Mouse (Mus musculus) Muller cell, postnatal 12 days (primary cell): Measurements from ENCODE around the gene Fam107a.

Experiments used
- DNase-seq: peaks from one replicate; pipeline ENCODE4 v3.0.0-alpha.2; 2015; ENCODE audit errors: inconsistent ontology term

The Fam107a gene

GRCm38 (mm10) chr14:8317194-8318097 is at the start of gene Fam107a:
Fam107a (minus strand) TSS chr14:8318023.
- DNase-seq, result no peak

DNA sequence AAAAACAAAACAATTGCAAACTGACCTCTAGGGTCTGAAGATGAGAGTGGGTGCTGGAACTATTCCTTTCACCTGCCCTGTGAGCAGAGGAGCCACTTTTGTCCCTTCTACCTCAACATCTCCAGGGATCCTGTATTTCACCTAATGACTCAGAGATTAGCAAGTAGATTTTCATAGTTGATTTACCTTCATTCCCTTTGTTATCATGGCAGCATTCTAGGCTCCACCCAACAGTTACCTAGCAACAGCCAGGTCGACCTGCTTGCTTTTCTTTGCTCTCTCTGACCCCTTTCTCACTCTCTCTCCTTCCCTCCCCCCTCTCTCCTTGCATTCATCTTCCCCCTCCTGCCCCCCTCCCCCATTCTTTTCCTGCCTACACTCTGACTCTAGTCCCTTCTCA is 49.3 kb upstream of the Fam107a start:
- no peak for DNase-seq

- no peak for DNase-seq
Observed at GRCm38 (mm10) chr14:8365833-8366232, 48.0 kb upstream of the Fam107a start.

DNA sequence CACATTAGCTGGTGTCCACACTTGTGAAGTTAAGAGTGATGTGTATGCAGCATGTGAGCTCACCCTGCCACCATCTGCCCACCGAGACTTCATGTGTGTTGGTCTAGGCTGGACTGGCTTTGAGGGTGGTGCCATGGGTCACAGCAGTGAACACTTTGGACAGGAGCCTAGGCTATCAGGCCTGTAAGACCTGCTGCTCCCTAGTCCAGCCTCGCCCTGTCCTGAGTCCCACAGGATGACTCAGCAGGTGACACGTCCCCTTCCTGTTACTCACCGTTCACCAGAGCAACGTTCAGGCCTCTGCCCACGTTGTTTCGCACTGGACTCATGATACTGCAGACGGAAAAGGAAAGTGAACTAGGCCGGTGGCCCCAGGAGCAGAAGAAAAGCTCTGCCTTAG is 39.0 kb upstream of the Fam107a start:
- peak; percentile 33 for DNase-seq

- peak; percentile 64 for DNase-seq
Observed at GRCm38 (mm10) chr14:8355999-8356501, 38.2 kb upstream of the Fam107a start.

GRCm38 (mm10) chr14:8348927-8349326 is 31.1 kb upstream of the Fam107a start:
- no peak for DNase-seq

DNA sequence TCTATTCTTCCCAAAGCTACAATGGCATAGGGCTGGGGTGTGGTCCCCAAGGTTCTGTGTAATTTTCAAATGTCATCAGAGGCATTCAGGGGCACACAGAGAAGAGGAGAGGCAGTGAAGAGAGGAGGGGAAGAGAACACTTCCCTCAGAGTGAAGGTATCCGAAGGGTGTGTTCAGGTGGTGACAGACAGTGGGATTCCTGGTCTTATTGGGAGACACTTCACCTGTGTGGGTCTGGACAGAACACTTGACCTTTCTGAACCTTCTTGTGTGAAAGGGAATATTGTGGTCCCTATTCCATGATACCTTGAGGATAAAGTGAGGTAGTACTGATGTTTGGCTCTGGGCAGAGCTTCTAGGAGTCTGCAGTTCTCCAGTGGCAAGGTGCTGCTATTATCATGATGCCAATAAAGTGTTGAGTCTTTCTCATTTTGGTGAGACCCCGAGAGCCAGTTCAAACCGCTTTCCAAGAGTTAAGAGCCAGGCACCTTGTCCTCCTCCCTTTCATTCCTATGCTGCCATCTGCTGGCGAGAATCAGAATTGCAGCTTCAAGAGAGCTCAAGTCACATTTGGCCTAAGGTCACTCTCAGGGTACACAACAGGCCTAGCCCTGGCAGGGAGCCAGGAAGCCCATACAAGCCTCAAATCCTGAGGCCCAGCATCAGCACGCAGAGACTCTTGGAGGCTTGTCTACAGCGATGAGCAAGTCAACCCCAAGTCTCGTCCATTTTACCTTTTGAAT is 28.6 kb upstream of the Fam107a start:
- DNase-seq, result peak; percentile 47

DNA sequence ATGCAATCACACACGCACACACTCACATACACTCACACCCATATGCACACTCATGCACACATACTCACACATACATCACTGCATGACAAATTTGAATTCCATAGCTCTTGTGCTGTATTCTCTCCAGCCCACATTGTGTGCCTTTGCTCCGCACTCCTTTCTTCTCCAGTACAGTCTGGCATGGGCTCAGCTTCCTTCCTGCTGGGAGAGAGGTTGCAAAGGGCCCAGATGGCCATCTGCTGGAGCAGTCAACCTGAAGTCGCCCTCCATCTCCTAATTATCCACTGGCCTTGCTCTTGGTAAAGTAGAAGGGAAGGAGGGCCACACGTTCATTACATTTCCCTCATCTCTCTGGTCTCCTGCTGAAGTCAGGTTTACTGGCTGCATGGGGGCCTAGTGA is 27.7 kb upstream of the Fam107a start:
- peak; percentile 30 for DNase-seq

- DNase-seq, result peak; percentile 71
Observed at GRCm38 (mm10) chr14:8342509-8343106, 24.8 kb upstream of the Fam107a start.

DNA sequence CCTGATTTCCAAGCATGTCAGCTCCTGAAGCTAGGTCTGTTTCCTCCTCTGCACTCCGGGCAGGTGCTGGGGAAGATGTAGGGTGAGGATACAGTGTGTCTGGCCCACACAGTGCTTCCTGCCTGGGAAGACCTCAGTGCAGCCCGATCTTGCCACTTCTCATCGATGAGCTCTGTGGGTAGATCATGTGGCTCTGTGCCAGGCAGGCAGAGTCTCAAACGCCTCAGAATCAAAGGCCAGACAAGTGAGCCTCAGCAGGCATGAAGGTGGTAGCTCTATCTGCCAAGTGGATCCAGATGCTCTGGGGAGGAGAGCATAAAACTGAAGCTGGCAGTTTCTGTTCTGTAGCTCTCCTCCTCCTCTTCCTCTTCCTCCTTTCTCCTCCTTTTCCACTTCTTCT is 22.4 kb upstream of the Fam107a start:
- DNase-seq, result no peak

DNA sequence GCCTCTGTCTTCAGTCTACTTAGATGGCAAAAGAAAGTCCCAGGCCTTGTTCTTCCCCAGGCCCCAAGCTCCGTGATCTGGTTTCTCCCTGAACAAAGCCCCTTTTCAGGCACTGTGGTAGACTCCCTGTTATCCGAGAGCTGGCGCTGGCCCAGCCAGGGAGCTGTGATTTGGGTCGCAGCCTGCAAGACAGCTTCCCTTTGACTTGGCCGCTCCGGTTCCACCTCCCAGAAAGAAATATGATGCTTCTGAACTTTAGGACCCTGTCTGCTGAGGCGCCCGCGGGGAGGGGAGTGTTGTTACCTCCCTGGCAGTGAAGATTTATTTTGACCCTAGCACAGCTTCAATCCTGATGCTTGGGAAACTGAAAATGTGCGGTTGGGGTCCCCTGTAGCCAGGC is 18.1 kb upstream of the Fam107a start:
- DNase-seq, result no peak

GRCm38 (mm10) chr14:8334511-8334910 is 16.7 kb upstream of the Fam107a start:
- no peak for DNase-seq

DNA sequence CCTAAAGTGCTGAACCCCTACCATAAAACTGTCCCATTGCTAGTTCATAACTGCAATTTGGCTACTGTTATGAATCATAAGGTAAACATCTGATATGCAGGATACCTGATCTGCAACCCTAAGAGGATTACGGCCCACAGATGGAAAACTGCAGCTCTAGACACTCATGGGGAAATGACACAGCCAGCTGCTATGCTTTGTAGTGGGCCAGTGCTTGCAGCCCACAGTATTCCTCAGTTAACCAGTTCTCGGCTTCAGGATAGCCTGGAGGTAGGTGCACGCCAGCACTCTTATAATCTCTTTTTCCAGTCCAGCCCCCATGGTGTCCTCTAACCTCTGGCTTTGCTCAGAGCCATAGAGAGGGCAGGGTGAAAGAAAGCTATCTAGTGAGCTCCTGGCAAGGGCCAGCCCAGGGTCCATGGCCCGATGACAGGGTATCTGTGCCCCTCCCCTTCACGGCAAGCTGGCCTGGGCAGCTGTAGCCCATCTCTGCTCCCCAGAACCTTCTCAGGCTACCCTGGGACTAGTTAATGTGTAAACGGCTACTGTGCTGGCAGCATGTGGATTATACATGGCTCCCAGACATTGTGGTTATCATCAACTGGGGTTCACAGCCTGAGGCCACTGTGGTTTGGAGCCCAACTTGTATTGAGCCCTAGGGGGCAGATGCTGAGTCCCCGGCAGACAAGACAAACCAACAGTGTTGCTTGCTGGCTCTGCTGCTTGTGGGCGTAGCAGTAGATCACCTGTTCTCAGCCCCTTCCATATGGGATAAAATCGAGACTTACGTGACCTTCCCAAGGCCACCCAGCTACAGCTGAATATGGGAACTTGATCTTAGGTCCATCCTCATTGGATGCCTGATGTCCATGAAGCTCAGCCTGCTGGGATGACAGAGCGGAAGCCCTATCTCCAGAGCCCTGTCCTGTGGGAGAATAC is 14.8 kb upstream of the Fam107a start:
- DNase-seq, result no peak

GRCm38 (mm10) chr14:8331307-8331905 is 13.6 kb upstream of the Fam107a start:
- DNase-seq, result peak; percentile 83

DNA sequence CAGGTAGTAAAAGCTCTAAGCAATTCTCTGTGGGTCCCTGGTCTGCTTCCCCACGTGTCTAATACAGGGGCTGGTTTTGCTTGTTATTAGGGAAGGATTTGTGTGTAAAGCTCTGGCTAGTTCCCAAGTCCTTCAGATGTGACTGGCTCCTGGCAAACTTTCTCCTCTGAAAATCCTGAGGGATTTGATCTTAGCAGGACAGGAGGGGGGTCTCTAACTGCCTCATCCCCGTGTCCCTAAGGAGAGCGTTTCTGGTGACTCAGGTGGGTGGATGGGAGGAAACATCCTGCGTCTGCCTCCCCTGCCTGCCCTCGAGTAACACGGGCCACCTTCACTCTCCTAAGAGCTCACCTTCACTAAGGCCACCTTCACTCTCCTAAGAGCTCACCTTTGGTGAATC is 12.6 kb upstream of the Fam107a start:
- no peak for DNase-seq

DNA sequence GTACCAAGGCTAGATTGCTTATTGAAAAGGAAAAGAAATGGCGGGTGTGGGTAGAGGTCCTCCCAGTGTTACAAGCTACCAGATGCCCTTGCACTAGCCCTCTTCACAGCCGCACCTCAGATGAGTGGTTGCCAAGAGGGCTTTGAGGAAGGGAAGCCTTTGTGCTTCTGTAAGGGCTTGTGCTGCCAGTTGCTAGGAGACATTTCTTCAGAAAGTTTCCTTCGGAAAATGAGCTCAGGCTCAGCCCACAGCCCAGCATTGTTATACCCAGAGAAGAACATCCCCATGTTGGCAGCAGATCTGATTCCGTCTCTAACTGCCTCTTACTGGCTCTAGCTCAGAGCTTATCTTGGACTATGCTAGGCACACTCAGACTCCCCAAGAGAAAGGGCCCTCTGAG is 11.7 kb upstream of the Fam107a start:
- no peak for DNase-seq

- peak; percentile 48 for DNase-seq
Observed at GRCm38 (mm10) chr14:8327371-8327770, 9.5 kb upstream of the Fam107a start.

- no peak for DNase-seq
Observed at GRCm38 (mm10) chr14:8326961-8327360, 9.1 kb upstream of the Fam107a start.

DNA sequence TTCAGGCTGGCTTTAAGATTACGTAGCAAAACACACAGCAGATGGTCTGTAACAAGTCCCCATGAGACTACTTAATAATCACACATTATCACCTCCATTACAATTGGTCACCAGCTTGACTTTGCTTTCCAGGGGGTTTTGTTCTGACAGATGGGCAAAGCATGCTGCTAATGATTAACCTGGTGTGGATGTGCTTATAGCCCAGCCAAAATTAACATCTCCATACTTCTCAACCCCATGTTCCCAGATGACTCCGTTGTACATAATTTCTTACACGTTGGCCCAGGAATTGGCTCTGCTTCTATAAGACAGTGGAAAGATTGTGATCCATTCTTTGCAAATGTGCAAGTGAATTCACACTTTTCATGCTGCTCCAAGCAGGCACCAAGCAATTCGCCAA is 7.9 kb upstream of the Fam107a start:
- DNase-seq, result no peak

DNA sequence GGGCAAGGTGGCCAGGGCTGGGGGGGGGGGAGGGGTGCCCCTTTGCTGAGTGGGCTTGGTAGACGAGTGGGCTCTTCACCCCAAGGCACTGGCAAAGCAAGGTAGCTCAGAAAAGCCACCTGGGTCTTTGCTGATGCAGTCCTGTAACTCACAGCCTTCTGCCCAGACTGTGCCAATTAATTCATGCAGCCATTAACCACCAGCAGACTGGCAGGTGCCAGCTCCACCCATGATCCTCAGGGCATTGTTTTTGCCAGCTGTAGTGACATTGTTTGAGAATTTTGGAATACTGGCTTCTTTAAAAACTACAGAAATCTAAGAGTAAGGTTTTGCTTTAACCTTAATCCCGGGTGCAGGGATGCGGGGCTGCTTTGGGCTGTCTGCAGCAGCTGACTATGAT is 2.7 kb upstream of the Fam107a start:
- no peak for DNase-seq
